ENCODE assay signal across 13 mouse cellular contexts in genomic region chr9:47770836-47771235, GRCm38 (mm10).
DNase-seq lines count a peak whose midpoint lies in the region; ATAC-seq and TF ChIP-seq lines count a peak whose summit lies in the region.
"Had no signal": no experiment of that assay in that cellular context is flagged by ENCODE, and none has a peak within 500 bp of the region (broad histone marks: within the 10 kb centered on the region; RNA-seq: fewer than 3 reads in every experiment).

No protein-coding gene starts in this region.

- peaks cover 21% of the 10 kb centered on the region; the same call in 1 of the 2 replicates for H3K4me1 ChIP-seq in hindbrain, embryonic 14.5 days (replicated peaks; ENCODE audit: control insufficient read depth, insufficient read depth, low read length)
- peaks cover 18% of the 10 kb centered on the region for H3K4me1 ChIP-seq in hindbrain, embryonic 10.5 days (replicated peaks)
- H3K4me1 ChIP-seq in lung, embryonic 15.5 days = peaks cover 24% of the 10 kb centered on the region
- H3K4me1 ChIP-seq in hindbrain, embryonic 16.5 days (ENCODE audit: control insufficient read depth, insufficient read depth, low read depth, low read length) = peaks cover 16% of the 10 kb centered on the region
- H3K4me1 ChIP-seq in limb, embryonic 14.5 days (ENCODE audit: control insufficient read depth, insufficient read depth, low read length) = peaks cover 13% of the 10 kb centered on the region
- peaks cover 10% of the 10 kb centered on the region for H3K4me1 ChIP-seq in liver, embryonic 11.5 days (replicated peaks; ENCODE audit: control insufficient read depth, insufficient read depth, low read length)

- no peaks in the 10 kb centered on the region for H3K36me3 ChIP-seq in hindbrain, embryonic 14.5 days (replicated peaks; ENCODE audit: control insufficient read depth, insufficient read depth)
- H3K36me3 ChIP-seq in hindbrain, embryonic 10.5 days = no peaks in the 10 kb centered on the region
- no peaks in the 10 kb centered on the region for H3K36me3 ChIP-seq in lung, embryonic 15.5 days
- no peaks in the 10 kb centered on the region for H3K36me3 ChIP-seq in hindbrain, embryonic 16.5 days (ENCODE audit: control insufficient read depth, insufficient read depth, low read length)
- H3K36me3 ChIP-seq in limb, embryonic 14.5 days (ENCODE audit: control insufficient read depth, insufficient read depth, low read length) = no peaks in the 10 kb centered on the region
- H3K36me3 ChIP-seq in liver, embryonic 11.5 days (ENCODE audit: control insufficient read depth, insufficient read depth, low read length) = no peaks in the 10 kb centered on the region
- H3K36me3 ChIP-seq: heart, embryonic 12.5 days had no signal

- no peak for TF ChIP-seq POLR2A in limb, embryonic 14.5 days (IDR thresholded peaks at IDR 0.05; ENCODE audit: borderline replicate concordance, extremely low read depth, insufficient read depth, insufficient read length)

- WGBS in hindbrain, embryonic 14.5 days = 49% methylated on average over 11 of the region's 11 CpGs
- WGBS in hindbrain, embryonic 10.5 days = 72% methylated on average over 11 of the region's 11 CpGs
- WGBS in lung, embryonic 15.5 days = 33% methylated on average over 11 of the region's 11 CpGs
- WGBS in hindbrain, embryonic 16.5 days = 38% methylated on average over 11 of the region's 11 CpGs
- WGBS in limb, embryonic 14.5 days = 15% methylated on average over 11 of the region's 11 CpGs
- 68% methylated on average over 11 of the region's 11 CpGs for WGBS in liver, embryonic 11.5 days

- 0 out of 2 replicates have a peak overlapping the region, but pooled peaks have one; percentile 28 for H3K27ac ChIP-seq in hindbrain, embryonic 14.5 days
- no peak overlapping the region for H3K27ac ChIP-seq in hindbrain, embryonic 10.5 days
- no peak overlapping the region for H3K27ac ChIP-seq in lung, embryonic 15.5 days
- H3K27ac ChIP-seq in hindbrain, embryonic 16.5 days (ENCODE audit: low read depth, low read length) = 0 out of 2 replicates have a peak overlapping the region, but pooled peaks have one; percentile 18
- H3K27ac ChIP-seq in limb, embryonic 14.5 days (replicated peaks; ENCODE audit: low read depth, low read length) = 0 out of 2 replicates have a peak overlapping the region, but pooled peaks have one; percentile 11
- no peak overlapping the region for H3K27ac ChIP-seq in liver, embryonic 11.5 days (ENCODE audit: low read depth, low read length)

- no peak for ATAC-seq in hindbrain, embryonic 14.5 days (ENCODE audit: low FRiP score)
- ATAC-seq in lung, embryonic 15.5 days (ENCODE audit: borderline replicate concordance, extremely low read depth, low FRiP score, low TSS enrichment) = no peak
- no peak for ATAC-seq in hindbrain, embryonic 16.5 days
- no peak; the same call in 1 of the 2 replicates for ATAC-seq in limb, embryonic 14.5 days (ENCODE audit: low FRiP score, low read depth)
- no peak for ATAC-seq in liver, embryonic 11.5 days (replicated peaks; ENCODE audit: low FRiP score)
- ATAC-seq: CD4-positive, CD25-positive, alpha-beta regulatory T cell, adult 4 months; inflammation-experienced regulatory T-cells, adult 6 months had no signal

- no peaks in the 10 kb centered on the region for H3K9me3 ChIP-seq in hindbrain, embryonic 14.5 days (ENCODE audit: control insufficient read depth, low read length)
- no peaks in the 10 kb centered on the region for H3K9me3 ChIP-seq in hindbrain, embryonic 10.5 days
- H3K9me3 ChIP-seq in lung, embryonic 15.5 days = no peaks in the 10 kb centered on the region
- no peaks in the 10 kb centered on the region for H3K9me3 ChIP-seq in hindbrain, embryonic 16.5 days (ENCODE audit: control insufficient read depth, low read length)
- H3K9me3 ChIP-seq in limb, embryonic 14.5 days (ENCODE audit: control insufficient read depth, low read length) = no peaks in the 10 kb centered on the region
- no peaks in the 10 kb centered on the region for H3K9me3 ChIP-seq in liver, embryonic 11.5 days (ENCODE audit: control insufficient read depth, low read length)
- H3K9me3 ChIP-seq: heart, embryonic 12.5 days had no signal

- H3K4me3 ChIP-seq in hindbrain, embryonic 14.5 days (replicated peaks; ENCODE audit: low read length) = no peak overlapping the region
- no peak overlapping the region for H3K4me3 ChIP-seq in hindbrain, embryonic 10.5 days
- H3K4me3 ChIP-seq in lung, embryonic 15.5 days = no peak overlapping the region
- H3K4me3 ChIP-seq in hindbrain, embryonic 16.5 days (ENCODE audit: low read length) = no peak overlapping the region
- H3K4me3 ChIP-seq in limb, embryonic 14.5 days (replicated peaks; ENCODE audit: low read length) = no peak overlapping the region
- no peak overlapping the region for H3K4me3 ChIP-seq in liver, embryonic 11.5 days (ENCODE audit: low read depth, low read length)
- H3K4me3 ChIP-seq: heart, embryonic 12.5 days had no signal

- DNase-seq in hindbrain, embryonic 14.5 days (ENCODE audit: low spot score) = no peak
- no peak for DNase-seq in hindbrain, embryonic 10.5 days (ENCODE audit: low spot score)
- DNase-seq in lung, postnatal 25 days (ENCODE audit: low spot score) = no peak
- DNase-seq in limb, embryonic 14.5 days (ENCODE audit: low spot score) = peak; percentile 15
- DNase-seq in liver, embryonic 11.5 days (ENCODE audit: low spot score) = no peak
- DNase-seq in thymus, postnatal 14 days = no peak
- DNase-seq: cerebellum, postnatal 10 days; layer of hippocampus, adult 9-11 months had no signal

- H3K9ac ChIP-seq in hindbrain, embryonic 14.5 days = no peak overlapping the region
- no peak overlapping the region for H3K9ac ChIP-seq in lung, embryonic 15.5 days
- H3K9ac ChIP-seq in hindbrain, embryonic 16.5 days (ENCODE audit: low read depth, low read length) = no peak overlapping the region
- peak overlapping the region; percentile 3; the same call in 1 of the 2 replicates for H3K9ac ChIP-seq in limb, embryonic 14.5 days (ENCODE audit: low read depth, low read length, severe bottlenecking)
- no peak overlapping the region for H3K9ac ChIP-seq in liver, embryonic 11.5 days (ENCODE audit: low read depth, low read length)
- H3K9ac ChIP-seq: heart, embryonic 12.5 days had no signal

- H3K4me2 ChIP-seq in hindbrain, embryonic 14.5 days (replicated peaks) = no peak overlapping the region
- H3K4me2 ChIP-seq in lung, embryonic 15.5 days = peak overlapping the region; percentile 20
- peak overlapping the region; percentile 13; the same call in 1 of the 2 replicates for H3K4me2 ChIP-seq in hindbrain, embryonic 16.5 days (ENCODE audit: low read length)
- H3K4me2 ChIP-seq in limb, embryonic 14.5 days (replicated peaks; ENCODE audit: low read depth, low read length, severe bottlenecking) = peak overlapping the region; percentile 32
- H3K4me2 ChIP-seq in liver, embryonic 11.5 days = no peak overlapping the region
- H3K4me2 ChIP-seq: heart, embryonic 12.5 days had no signal

- no peaks in the 10 kb centered on the region for H3K27me3 ChIP-seq in hindbrain, embryonic 14.5 days (ENCODE audit: control insufficient read depth, insufficient read depth, low read length)
- no peaks in the 10 kb centered on the region for H3K27me3 ChIP-seq in hindbrain, embryonic 10.5 days (ENCODE audit: insufficient read depth, poor library complexity, severe bottlenecking)
- H3K27me3 ChIP-seq in lung, embryonic 15.5 days = 0 out of 2 replicates have a peak, but pooled peaks cover 3% of the 10 kb centered on the region
- H3K27me3 ChIP-seq in hindbrain, embryonic 16.5 days (replicated peaks; ENCODE audit: control insufficient read depth, insufficient read depth, low read length) = no peaks in the 10 kb centered on the region
- H3K27me3 ChIP-seq in limb, embryonic 14.5 days (ENCODE audit: control insufficient read depth, insufficient read depth, low read length) = no peaks in the 10 kb centered on the region
- H3K27me3 ChIP-seq in liver, embryonic 11.5 days (replicated peaks; ENCODE audit: control insufficient read depth, insufficient read depth, low read length) = no peaks in the 10 kb centered on the region
- H3K27me3 ChIP-seq: heart, embryonic 12.5 days had no signal

Comparison
In these comparisons a context has a peak if more than half of its experiments do, and no peak if none do; other contexts are left out.
1. H3K27ac ChIP-seq: peak in hindbrain, embryonic 14.5 days (single experiment), hindbrain, embryonic 16.5 days (single experiment) and limb, embryonic 14.5 days (single experiment); none in hindbrain, embryonic 10.5 days (single experiment), lung, embryonic 15.5 days (single experiment) and liver, embryonic 11.5 days (single experiment).
2. H3K4me2 ChIP-seq: peak in lung, embryonic 15.5 days (single experiment), hindbrain, embryonic 16.5 days (single experiment) and limb, embryonic 14.5 days (single experiment); none in hindbrain, embryonic 14.5 days (single experiment) and liver, embryonic 11.5 days (single experiment).